Mouse (Mus musculus): ENCODE results near the gene Gast. TPM values are rescaled to one million over a fixed set of nuclear protein-coding genes. Genes with fewer than 3 reads are reported as not detected.
"Not testable (repeated sequence)": the region's sequence is repeated elsewhere in the genome, so short reads cannot be mapped to it uniquely, and the experiment has no call there.

Gast gene
- polyA plus RNA-seq, 1 experiment from 2014 or later = 0.77 TPM

- H3K36me3 ChIP-seq (ENCODE audit: control insufficient read depth, insufficient read depth, low read length) = no peaks in the 10 kb centered on the region
- H3K27me3 ChIP-seq (replicated peaks; ENCODE audit: control insufficient read depth, insufficient read depth, low read length) = peaks cover 28% of the 10 kb centered on the region
- WGBS = under 1% methylated on average over 54 of the region's 54 CpGs
- no peaks in the 10 kb centered on the region for H3K9me3 ChIP-seq (ENCODE audit: control insufficient read depth, low read length)
- H3K4me3 ChIP-seq (ENCODE audit: low read length) = peak overlapping the region; percentile 74
- peak overlapping the region; percentile 65 for H3K9ac ChIP-seq (ENCODE audit: low read depth, low read length)
- H3K4me1 ChIP-seq (ENCODE audit: control insufficient read depth, insufficient read depth, low read length) = peaks cover 8% of the 10 kb centered on the region; the same call in 1 of the 2 replicates
- H3K4me2 ChIP-seq (ENCODE audit: low read depth, low read length) = peak overlapping the region; percentile 100
- ATAC-seq = peak; percentile 31
- no peak overlapping the region for H3K27ac ChIP-seq (ENCODE audit: low read length)
These were observed 21.1 kb downstream of the Gast start for GRCm38 (mm10) chr11:100355151-100355951.

- under 1% methylated on average over 49 of the region's 49 CpGs for WGBS
- H3K27me3 ChIP-seq (replicated peaks; ENCODE audit: control insufficient read depth, insufficient read depth, low read length) = peaks cover 28% of the 10 kb centered on the region
These were observed 22.0 kb downstream of the Gast start, which contains the start of gene Hap1 for GRCm38 (mm10) chr11:100355972-100356818. Gene Hap1, minus strand, starts transcription at chr11:100356128.

GRCm38 (mm10) chr11:100356819-100357211, 22.6 kb downstream of the Gast start:
- no peaks in the 10 kb centered on the region for H3K36me3 ChIP-seq (ENCODE audit: control insufficient read depth, insufficient read depth, low read length)
- no peak overlapping the region for H3K27ac ChIP-seq (ENCODE audit: low read length)
- peak overlapping the region; percentile 74 for H3K4me3 ChIP-seq (ENCODE audit: low read length)
- 0 out of 2 replicates have a peak overlapping the region, but pooled peaks have one; percentile 65 for H3K9ac ChIP-seq (ENCODE audit: low read depth, low read length)
- ATAC-seq = no peak
- 21% methylated on average over 9 of the region's 9 CpGs for whole genome bisulfite sequencing
- H3K4me1 ChIP-seq (ENCODE audit: control insufficient read depth, insufficient read depth, low read length) = peaks cover 8% of the 10 kb centered on the region; the same call in 1 of the 2 replicates
- peak overlapping the region; percentile 100 for H3K4me2 ChIP-seq (ENCODE audit: low read depth, low read length)
- H3K27me3 ChIP-seq (replicated peaks; ENCODE audit: control insufficient read depth, insufficient read depth, low read length) = peaks cover 28% of the 10 kb centered on the region
- no peaks in the 10 kb centered on the region for H3K9me3 ChIP-seq (ENCODE audit: control insufficient read depth, low read length)

More at GRCm38 (mm10) chr11:100355972-100356818, 22.0 kb downstream of the Gast start, which contains the start of gene Hap1:
- H3K9ac ChIP-seq (ENCODE audit: low read depth, low read length) = peak within 1 kb of the TSS; percentile 65
- peaks cover 8% of the 10 kb centered on the region; the same call in 1 of the 2 replicates for H3K4me1 ChIP-seq (ENCODE audit: control insufficient read depth, insufficient read depth, low read length)
- no peaks in the 10 kb centered on the region for H3K9me3 ChIP-seq (ENCODE audit: control insufficient read depth, low read length)
- H3K27ac ChIP-seq (ENCODE audit: low read length) = no peak within 1 kb of the TSS
- peak; percentile 79 for ATAC-seq
- H3K36me3 ChIP-seq (ENCODE audit: control insufficient read depth, insufficient read depth, low read length) = no peaks in the 10 kb centered on the region
- H3K4me3 ChIP-seq (ENCODE audit: low read length) = peak within 1 kb of the TSS; percentile 74
- H3K4me2 ChIP-seq (ENCODE audit: low read depth, low read length) = peak within 1 kb of the TSS; percentile 100

- Histone ChIP-seq H3K9me3 (ENCODE audit: control insufficient read depth, low read length) (no peaks in the 10 kb centered on the region), H3K4me3 (ENCODE audit: low read length) (no peak overlapping the region), H3K4me2 (ENCODE audit: low read depth, low read length) (no peak overlapping the region), H3K36me3 (ENCODE audit: control insufficient read depth, insufficient read depth, low read length) (no peaks in the 10 kb centered on the region), H3K4me1 (ENCODE audit: control insufficient read depth, insufficient read depth, low read length) (peaks cover 8% of the 10 kb centered on the region; the same call in 1 of the 2 replicates), H3K27ac (ENCODE audit: low read length) (no peak overlapping the region), H3K9ac (ENCODE audit: low read depth, low read length) (no peak overlapping the region), H3K27me3 (replicated peaks; ENCODE audit: control insufficient read depth, insufficient read depth, low read length) (peaks cover 28% of the 10 kb centered on the region)
- no peak for ATAC-seq
- 51% methylated on average over 5 of the region's 5 CpGs for WGBS
These were observed 23.2 kb downstream of the Gast start for GRCm38 (mm10) chr11:100357408-100357807.

GRCm38 (mm10) chr11:100360175-100360574, 26.0 kb downstream of the Gast start:
- H3K4me1 ChIP-seq (ENCODE audit: control insufficient read depth, insufficient read depth, low read length) = peaks cover 4% of the 10 kb centered on the region; the same call in 1 of the 2 replicates
- peaks cover 12% of the 10 kb centered on the region for H3K27me3 ChIP-seq (replicated peaks; ENCODE audit: control insufficient read depth, insufficient read depth, low read length)
- no peak overlapping the region for H3K9ac ChIP-seq (ENCODE audit: low read depth, low read length)
- no peak overlapping the region for H3K4me3 ChIP-seq (ENCODE audit: low read length)
- no peaks in the 10 kb centered on the region for H3K9me3 ChIP-seq (ENCODE audit: control insufficient read depth, low read length)
- no peak overlapping the region for H3K27ac ChIP-seq (ENCODE audit: low read length)
- ATAC-seq = no peak
- no peaks in the 10 kb centered on the region for H3K36me3 ChIP-seq (ENCODE audit: control insufficient read depth, insufficient read depth, low read length)
- 83% methylated on average over 6 of the region's 6 CpGs for WGBS
- no peak overlapping the region for H3K4me2 ChIP-seq (ENCODE audit: low read depth, low read length)

- H3K4me1 ChIP-seq (ENCODE audit: control insufficient read depth, insufficient read depth, low read length); H3K4me3 ChIP-seq (ENCODE audit: low read length); ATAC-seq; H3K4me2 ChIP-seq (ENCODE audit: low read depth, low read length); H3K9me3 ChIP-seq (ENCODE audit: control insufficient read depth, low read length); H3K27ac ChIP-seq (ENCODE audit: low read length); H3K27me3 ChIP-seq (replicated peaks; ENCODE audit: control insufficient read depth, insufficient read depth, low read length); H3K36me3 ChIP-seq (ENCODE audit: control insufficient read depth, insufficient read depth, low read length); H3K9ac ChIP-seq (ENCODE audit: low read depth, low read length): not testable (repeated sequence)
- WGBS = no CpG with 5 or more reads among the region's 13 CpGs
These were observed 26.9 kb downstream of the Gast start for GRCm38 (mm10) chr11:100361059-100361458.

- Histone ChIP-seq H3K4me1 (ENCODE audit: control insufficient read depth, insufficient read depth, low read length) (no peaks in the 10 kb centered on the region), H3K9ac (ENCODE audit: low read depth, low read length) (no peak overlapping the region), H3K36me3 (ENCODE audit: control insufficient read depth, insufficient read depth, low read length) (no peaks in the 10 kb centered on the region), H3K27me3 (replicated peaks; ENCODE audit: control insufficient read depth, insufficient read depth, low read length) (no peaks in the 10 kb centered on the region; the same call in 1 of the 2 replicates), H3K4me2 (ENCODE audit: low read depth, low read length) (no peak overlapping the region), H3K4me3 (ENCODE audit: low read length) (no peak overlapping the region), H3K27ac (ENCODE audit: low read length) (no peak overlapping the region), H3K9me3 (ENCODE audit: control insufficient read depth, low read length) (no peaks in the 10 kb centered on the region)
- 13% methylated on average over 8 of the region's 8 CpGs for WGBS
- peak; percentile 46; the same call in 1 of the 2 replicates for ATAC-seq
These were observed 28.2 kb downstream of the Gast start for GRCm38 (mm10) chr11:100362209-100362978.

GRCm38 (mm10) chr11:100362979-100363562, 28.9 kb downstream of the Gast start:
- Histone ChIP-seq H3K9ac (ENCODE audit: low read depth, low read length) (no peak overlapping the region), H3K4me1 (ENCODE audit: control insufficient read depth, insufficient read depth, low read length) (no peaks in the 10 kb centered on the region), H3K4me2 (ENCODE audit: low read depth, low read length) (no peak overlapping the region), H3K27me3 (replicated peaks; ENCODE audit: control insufficient read depth, insufficient read depth, low read length) (no peaks in the 10 kb centered on the region; the same call in 1 of the 2 replicates), H3K9me3 (ENCODE audit: control insufficient read depth, low read length) (no peaks in the 10 kb centered on the region), H3K36me3 (ENCODE audit: control insufficient read depth, insufficient read depth, low read length) (no peaks in the 10 kb centered on the region), H3K27ac (ENCODE audit: low read length) (no peak overlapping the region), H3K4me3 (ENCODE audit: low read length) (no peak overlapping the region)
- ATAC-seq = peak; percentile 47
- 19% methylated on average over 12 of the region's 12 CpGs for WGBS

All from intestine, embryonic 16.5 days (tissue).